Mouse (Mus musculus): ENCODE data around the gene Cactin.

Cactin gene

DNA sequence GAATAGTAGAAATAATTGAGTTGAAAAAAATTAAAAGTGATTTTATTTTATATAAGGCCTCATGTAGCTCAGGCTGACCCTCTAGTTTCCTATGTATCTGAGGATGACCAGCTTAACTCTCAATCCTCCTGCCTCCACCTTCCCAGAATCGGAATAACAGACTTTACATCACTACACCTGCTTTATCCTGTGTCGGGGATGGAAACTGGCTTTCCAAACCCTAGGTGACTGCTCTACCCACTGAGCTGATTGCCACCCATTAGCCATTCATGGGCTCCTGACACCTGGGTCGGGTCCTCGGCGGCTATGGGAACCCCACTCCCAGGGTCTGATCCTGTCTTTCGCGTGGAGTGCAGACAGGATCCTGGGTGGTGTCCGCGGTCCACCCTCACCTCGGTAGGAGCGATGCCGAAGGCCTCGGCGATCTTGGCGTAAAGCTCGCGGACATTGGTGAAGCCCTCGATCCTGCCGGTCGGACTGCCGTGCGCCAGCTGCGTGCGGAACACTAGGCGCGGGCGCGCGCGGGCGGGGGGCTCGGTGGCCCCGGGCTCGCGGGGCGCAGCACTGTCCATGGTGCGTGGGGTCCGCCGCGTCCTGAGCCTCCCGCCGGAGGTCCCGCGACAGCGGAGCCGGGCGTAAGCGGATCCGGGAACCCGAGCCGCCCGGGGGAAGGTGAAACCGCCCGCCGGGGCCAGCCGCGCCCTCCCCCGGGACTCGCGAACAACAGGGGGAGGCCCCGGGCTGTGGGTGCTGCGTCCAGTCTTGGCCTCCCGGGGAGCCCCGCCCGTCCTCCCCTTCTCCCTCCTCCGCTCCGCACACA lies 22.0 kb downstream of the Cactin start, which contains the start of gene Gipc3:
Gipc3 (minus strand) TSS at position 581 of the 820 bp plus-strand sequence.
- DNase-seq (ENCODE audit: low spot score in 2 of 2): no peak

DNA sequence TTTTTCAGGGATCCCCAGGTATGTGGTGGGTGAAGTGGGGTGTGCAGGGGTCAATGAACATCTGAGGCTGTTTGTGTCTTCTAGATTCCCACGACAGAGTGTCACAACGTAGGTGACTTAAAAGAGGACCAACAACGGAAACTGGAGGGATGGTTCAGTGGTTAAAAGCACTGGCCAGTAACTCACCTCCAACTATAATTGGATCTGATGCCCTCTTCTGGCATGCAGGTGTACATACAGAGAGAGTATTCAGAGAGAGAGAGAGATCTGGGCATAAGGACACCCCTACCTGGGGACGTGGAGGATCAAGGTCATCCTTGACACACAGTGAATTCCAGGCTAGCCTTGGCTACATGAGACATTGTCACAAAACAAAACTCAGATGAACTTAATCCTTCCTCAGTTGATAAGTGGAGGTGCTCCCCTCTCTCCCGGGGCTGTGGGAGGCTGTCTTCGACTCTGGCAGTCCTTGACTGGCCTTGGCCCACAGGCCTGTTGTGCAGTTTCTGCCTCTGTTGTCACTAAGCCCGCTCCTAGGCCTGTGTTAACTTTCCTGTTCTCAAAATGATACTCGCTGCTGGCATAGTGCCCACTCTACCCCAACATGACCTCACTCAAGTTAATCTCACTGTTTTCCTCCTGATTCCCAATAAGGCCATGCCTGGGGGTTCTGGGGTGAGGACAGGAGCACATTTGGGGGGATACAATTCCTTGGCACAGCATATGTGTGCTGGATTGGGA lies 23.7 kb downstream of the Cactin start:
- no peak for DNase-seq (ENCODE audit: low spot score in 2 of 2)

DNA sequence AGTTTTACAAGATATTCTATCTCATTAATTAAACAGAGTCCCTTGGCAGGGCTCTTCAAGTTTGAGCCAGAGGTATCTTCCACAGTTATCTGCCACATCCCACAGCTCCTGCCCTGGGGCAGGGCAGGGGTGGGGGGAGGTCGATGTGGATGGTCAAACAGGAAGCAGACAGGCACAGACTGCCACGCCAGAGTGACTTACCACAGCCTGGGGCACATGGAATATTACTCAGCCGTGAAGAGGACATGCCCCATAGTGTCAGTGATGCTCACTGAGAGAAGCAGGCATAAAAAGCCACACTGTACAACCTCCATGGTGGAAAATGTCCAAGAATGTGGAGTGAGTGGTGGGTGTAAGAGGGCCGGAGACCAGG lies 24.2 kb downstream of the Cactin start:
- no peak for DNase-seq (ENCODE audit: low spot score in 2 of 2)

DNA sequence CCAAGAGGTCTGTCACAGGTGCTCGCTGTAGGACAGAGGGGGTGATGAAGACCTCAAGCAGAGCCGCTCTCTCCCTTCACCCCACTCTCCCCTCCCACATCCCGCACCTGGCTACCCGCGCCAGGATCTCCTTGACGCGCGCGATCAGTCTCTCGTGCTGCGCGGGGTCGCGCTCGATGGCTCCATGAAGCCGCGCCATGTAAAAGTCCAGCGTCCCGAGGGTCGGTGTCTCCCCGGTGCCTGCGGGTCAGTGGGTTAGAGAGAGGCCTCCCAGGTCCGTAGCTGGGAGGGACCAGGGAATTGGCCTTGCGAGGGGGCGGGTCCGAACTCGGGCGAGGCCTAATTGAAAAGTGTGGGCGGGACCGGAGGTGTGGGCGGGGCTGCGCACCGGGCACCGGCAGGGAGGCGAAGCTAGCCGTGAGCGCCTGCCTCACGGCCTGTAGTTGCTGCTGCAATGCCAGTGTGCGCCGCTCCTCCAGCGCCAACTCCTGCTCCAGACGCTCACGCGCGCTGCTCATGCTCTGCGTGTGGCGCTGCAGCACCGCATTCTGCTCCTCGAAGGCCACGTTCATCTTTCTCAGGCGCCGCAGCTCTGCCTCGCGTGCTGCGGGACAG lies 25.7 kb downstream of the Cactin start:
- DNase-seq (ENCODE audit: low spot score in 2 of 2): no peak

DNA sequence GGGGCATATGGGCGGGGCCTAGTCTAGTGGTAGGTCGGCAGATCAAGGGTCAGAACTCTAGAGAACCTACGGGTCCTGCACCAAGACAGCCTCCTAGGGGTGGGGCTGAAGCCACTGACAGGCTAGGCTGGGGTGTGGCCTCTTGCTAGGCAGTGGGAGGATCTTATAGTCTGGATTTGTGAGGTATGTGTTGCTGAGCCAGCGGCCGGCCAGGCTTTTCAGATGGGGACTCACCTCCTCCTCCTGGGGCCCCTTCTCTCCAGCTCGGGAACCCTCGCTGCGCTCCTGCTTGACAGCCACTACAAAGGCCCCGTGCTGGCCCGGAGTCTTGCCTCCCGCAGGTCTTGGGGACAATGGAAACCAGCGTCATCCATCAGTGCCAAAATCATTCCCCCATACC lies 28.2 kb downstream of the Cactin start:
- no peak for DNase-seq (ENCODE audit: low spot score in 2 of 2)

DNA sequence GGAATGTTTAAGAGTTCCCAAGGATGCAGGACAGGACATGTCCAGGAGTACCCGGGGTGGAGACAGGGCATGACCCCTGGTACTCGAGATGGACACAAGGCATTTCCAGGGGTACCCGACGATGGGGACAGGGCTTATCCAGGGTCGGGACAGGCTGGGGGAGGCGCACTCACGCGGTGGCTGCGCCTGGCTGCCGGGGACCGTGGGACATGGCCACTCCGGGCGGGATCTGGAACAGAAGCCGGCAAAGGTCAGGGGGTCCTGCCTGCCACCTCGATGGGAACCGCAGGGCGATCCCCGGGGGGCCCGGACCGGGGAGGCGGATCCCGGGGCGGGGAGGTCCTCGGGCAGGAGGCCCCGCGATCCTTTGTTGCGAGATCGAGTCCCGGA lies 29.1 kb downstream of the Cactin start:
- DNase-seq (ENCODE audit: low spot score in 2 of 2): no peak

DNA sequence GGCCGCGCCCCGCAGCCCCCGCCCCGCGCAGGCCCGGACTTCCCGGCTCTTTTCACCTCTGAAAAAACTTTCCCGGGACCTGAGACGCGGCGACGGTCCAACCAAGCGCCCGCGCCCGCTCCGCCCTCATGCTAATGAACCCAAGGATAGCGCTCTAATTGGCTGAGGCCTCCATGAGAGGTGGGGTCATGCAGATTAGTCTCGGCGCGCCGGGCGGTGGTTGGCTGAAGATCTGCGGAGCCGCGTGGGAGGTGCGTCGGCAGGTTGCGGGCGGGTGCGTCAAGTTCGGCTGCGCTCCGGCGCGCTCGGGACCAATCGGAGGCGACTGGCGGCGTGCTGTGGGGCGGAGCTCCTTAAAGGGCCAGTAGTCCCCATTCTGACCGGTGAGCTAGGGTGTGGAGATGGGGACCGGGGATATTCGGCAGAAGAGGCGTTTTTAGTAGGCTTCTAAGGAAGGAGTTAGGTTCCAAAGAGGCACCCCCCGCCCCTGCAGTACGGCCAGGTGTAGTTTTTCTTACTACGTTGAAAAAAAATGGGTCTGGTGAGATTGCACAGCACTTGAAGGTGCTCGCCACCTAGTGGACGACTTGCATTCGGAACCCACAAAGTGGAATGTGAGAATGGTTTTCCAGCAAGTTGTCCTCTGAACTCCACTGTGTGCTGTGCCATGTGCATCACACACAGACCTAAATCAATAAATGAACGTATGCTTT lies 29.6 kb downstream of the Cactin start, which contains the start of gene Hmg20b:
Hmg20b (minus strand) TSS at position 130 of the 713 bp plus-strand sequence.
- DNase-seq (ENCODE audit: low spot score in 2 of 2): peak; percentile 99

DNA sequence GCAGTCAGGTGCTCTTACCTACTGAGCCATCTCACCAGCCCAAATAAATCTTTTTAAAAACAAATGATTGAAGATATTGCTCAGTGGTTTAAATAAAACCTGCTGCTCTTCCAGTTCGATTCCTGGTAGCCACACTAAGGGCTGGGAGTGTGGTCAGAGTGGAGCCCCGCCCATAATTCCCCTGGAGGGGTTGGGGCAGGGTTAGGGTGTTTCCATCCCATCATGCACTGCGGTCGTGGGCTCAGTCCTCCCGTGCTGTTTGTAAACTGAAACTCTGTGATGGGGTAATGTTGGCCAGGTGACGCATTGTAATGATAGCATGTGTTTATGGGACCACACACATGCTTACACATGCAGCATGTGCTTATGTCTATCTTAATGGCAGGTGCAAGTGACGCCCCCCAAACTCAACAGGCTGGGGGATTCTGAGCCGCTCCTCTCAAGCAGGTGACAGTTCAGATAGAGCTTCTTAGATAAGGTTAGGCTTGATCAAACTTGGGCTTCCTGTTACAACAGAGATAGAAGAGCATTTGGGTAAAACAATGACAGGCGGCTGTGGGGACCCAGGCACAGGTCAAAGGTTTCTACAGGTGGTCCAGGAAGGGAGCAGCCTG lies 30.9 kb downstream of the Cactin start:
- DNase-seq (ENCODE audit: low spot score in 2 of 2): no peak

DNA sequence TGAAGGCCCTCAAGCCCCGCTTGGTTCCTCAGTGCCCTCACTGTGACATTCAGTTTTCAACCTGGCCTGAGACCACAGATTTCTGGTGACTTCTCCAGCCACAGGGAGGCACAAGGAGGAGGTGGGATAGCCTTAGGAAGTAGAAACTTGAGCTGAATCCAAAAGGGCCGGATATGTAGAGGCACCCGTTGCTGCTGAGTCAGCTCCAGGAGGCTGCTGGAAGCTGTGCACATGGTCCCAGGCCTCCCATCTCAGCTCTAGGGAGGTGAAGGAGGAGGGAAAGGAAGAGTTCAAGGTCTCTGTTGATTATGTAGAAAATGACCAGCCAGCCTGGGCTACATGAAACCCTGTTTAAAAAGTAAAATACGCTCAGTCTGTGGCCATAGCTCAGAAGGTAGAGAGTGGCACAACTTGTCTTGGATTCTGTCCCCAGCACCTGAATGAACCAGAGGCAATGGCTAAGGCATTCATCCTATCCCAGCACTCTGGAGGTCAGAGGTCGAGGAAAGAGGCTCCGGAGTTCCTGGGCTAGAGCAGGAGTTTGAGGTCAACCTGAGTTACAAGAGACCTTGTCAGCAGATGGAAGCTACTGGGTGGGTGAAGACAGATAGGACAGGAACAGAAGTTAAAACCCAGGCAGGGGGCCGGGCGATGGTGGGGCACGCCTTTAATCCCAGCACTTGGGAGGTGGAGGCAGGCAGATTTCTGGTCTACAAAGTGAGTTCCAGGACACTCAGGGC lies 34.0 kb downstream of the Cactin start:
- no peak for DNase-seq (ENCODE audit: low spot score in 2 of 2)

DNA sequence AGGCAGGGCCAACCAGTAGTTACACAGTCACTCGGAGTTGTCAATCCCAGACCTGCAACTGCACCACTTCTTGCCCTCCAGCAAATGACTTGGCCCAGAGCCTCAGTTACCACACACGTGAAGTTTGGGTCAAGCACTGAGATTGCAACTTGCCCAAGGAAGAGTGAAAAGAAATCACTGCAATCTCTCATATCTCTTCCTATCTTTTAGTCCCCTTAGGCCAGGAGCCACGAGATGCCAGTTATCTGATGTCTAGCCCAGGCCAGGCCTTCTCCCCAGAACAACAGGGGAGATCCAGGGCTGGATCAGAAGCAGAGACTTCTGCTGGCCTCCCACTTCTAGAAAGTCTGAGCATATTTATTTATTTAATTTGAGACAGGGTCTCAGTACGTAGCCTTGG lies 34.6 kb downstream of the Cactin start:
- no peak for DNase-seq (ENCODE audit: low spot score in 2 of 2)

DNA sequence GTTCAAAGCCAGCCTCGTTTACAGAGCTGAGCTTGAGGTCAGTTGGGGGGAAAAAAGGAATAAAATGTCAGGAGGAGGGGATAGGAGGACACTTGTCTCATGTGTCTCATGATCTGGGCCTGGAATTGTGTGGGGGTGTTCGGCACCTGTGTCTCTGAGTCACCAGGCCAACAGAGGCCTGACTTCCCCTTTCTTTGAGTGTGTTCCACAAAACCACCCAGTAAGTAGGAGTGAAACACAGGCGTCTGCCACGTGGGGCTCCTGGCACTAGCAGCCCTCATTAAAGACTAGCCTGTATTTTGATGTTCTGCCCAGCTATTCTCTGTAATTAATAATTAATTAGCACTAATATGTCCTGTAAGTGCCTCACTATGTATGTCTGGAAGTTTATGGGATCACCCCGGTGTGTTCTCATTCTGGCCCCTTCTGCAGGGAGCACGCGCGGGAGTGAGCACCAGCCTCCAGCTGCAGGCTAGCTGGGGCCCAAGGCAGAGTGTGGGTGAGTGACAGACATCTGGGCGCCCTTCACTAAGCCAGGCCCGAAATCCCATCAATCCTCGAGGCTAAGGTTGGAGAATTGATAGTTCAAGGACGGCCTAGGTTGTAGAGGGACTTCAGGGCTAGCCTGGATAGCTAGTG lies 35.6 kb downstream of the Cactin start:
- no peak for DNase-seq (ENCODE audit: low spot score in 2 of 2)

DNA sequence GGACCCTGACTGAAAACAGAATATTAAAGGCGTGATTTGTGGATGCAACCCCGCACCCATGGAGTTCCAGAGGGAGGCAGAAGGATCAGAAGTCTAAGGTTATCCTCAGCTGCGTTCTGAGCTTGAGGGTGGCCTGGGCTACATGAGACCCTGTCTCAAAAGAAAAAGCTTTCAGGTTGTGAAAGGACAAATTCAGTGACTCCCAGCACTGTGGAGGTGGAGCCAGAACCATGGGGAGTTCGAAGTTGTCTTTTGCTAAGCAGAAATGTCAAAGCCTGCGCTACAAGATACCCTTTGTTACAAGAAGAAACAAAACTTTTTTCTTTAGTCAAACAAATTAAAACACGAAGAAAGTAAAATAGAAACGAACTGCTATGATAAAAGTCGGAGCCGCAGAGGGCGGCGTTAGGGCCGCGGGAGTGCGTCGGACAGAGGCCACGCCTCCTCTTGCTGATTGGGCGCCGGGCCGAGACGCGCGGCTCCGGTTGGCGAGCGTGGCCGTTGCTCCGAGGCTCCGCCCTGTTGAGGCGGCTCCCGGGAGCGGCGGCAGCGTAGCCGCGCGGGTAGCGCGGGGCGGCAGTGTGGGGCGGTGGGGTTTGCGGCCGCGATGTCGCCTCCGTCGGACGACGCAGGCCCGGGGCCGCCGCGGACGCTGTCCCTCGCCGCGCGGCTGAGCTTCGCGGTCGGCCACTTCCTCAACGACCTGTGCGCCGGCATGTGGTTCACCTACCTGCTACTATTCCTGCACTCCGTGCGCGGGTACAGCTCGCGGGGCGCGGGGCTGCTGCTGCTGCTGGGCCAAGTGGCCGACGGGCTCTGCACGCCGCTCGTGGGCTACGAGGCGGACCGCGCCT lies 36.3 kb downstream of the Cactin start, which contains the start of gene Mfsd12:
Mfsd12 (plus strand) TSS at position 501 of the 854 bp plus-strand sequence.
- peak; percentile 75 to 84 for DNase-seq (ENCODE audit: low spot score in 2 of 2)

DNA sequence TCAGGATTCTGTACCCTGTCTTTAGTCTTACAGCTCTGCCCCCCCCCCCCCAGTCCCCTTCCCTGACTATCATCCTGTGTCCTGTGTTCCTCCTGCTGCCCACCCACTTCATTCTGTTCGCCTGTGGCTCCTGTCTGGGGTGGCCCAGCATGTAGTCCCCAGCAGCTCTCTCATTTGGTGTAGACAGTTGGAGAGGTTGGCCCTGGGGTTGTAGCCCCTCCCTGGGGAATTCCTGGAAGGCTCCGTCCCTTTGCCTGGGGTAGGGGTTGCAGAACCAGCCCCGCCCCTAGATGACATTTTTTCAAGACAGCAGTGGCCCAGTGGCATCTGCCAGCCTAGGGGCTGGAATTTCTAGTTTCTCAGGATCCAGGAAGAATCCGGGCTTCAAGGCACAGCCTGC lies 37.3 kb downstream of the Cactin start:
- no peak for DNase-seq (ENCODE audit: low spot score in 2 of 2)

DNA sequence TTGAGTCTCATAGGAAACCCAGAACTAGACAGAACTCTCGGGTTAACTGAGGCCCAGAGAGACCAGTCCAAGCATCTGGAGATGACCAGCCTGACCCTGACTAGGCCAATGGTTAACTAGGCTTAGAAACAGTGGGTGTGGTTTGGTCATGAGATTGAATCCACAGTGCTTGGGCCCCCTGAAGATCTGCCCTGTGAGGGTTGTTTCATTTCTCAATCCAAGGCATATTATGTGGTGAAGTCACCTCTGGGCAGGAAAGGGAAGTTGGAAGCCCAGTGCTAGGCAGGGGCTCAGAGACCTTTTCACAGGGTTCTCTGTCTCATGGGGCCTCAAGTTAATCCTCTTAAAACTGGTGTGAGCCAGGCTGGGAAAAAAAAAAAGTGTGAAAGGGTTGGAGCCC lies 37.9 kb downstream of the Cactin start:
- DNase-seq (ENCODE audit: low spot score in 2 of 2): no peak

DNA sequence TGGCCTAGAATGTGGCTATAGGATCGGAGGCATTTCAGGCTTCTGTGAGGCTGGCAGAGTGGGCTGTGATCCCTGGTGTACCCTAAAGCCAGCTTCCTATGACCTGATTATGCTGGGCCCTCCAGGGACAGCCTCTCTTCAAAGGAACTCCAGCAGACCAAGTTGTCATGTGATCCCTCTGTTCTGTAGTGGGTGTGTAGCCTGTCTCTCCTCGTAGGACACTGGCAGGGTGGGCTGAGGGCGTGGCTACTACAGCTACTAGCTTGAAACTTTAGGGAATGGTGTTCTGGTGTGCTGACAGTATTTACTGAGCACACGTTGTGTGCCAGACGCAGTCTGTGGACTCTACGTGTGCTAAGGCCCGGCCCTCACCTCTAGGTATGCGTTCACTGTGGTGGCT lies 39.8 kb downstream of the Cactin start:
- DNase-seq (ENCODE audit: low spot score in 2 of 2): no peak

DNA sequence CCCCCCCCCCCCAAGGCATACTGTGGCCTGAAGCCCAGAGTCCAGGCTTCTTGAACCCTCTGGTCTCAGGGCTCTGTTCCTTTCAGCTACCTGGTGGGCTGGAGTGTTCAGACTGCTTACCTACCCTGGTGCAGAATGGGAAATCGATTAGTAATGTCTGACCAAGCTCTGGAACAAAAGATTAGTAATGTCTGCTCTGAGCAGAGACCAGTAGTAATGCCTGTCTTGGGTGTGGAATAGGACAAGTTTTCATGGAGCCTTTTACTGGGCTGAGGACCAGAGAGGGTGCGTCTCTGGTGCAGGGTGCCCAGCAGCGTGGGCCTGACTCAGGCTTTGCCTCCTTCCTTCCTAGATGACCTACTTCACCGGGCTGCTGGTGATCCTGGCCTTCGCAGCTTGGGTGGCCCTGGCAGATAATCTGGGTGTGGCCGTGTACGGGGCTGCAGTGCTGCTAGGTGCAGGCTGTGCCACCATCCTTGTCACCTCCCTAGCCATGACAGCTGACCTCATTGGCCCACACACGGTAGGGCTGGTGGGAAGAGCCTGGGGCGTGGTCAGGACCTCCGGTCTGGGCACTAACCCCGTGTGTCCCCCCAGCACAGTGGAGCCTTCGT lies 41.5 kb downstream of the Cactin start:
- no peak for DNase-seq (ENCODE audit: low spot score in 2 of 2)

DNA sequence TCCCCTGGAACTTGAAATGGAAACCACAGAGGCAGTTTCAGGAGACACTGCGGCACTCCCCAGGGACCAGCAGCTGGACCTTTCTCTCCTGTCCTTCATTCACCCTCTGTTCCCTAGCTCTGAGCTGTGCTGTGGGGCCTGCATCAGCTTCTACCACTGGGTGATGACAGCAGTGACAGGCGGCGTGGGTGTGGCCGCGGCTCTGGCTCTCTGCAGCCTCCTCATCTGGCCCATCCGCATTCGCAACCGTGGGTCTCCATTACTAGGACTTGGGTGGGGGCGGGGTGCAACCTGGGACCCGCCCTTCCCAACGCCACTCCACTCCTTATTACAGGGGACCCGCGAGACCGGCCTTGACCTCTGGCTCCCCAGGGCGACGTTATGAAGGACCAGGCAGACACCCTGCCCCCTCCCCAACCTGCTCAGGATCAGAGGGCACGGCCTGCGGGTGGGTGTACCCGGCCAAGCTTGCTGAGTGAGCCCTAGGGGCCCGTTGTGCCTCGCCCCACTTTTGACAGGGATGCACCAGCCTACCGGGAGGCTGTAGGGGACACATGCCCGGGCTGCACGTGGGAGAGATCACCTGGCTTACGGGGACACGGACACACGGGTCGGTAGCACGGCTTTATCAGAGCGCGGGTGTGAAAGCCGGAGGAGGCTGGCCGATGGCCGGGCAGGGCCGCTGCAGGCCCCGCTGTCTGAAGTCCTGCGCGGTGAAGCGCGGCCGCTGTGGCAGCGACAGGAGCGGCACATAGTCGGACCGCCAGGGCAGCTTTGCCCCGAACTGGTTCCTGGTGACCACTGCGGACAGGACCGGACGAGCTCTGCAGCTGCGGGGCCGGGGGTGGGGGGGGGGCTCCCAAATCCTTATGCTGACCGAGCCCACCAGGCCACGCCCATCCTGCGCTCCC lies 42.8 kb downstream of the Cactin start:
- DNase-seq (ENCODE audit: low spot score in 2 of 2): no peak

DNA sequence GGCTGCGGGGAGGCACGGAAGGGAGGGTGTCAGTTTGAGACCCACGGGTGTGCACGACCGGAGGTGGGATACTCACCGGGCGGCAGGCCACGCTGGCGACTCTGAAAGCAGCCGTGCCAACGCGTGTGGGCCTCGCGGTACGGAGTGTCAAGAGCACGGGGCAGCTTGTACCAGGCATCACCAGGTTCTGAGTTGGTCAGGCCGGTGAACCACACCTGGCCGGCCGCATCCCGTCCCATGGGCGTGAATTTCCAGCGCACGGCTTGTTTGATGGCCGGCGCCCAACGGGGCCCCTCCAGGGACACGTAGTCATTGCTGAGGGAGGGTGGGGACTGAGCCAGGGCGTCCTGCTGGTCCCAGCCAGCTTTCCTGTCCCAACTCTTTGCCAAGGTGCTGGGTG lies 43.8 kb downstream of the Cactin start:
- DNase-seq (ENCODE audit: low spot score in 2 of 2): no peak
